Mouse (Mus musculus) forebrain, embryonic 12.5 days (tissue): ENCODE data around the gene Ppp1cc. TPM values are rescaled to one million over a fixed set of nuclear protein-coding genes. Genes with fewer than 3 reads are reported as not detected.
"Not testable (repeated sequence)": the region's sequence is repeated elsewhere in the genome, so short reads cannot be mapped to it uniquely, and the experiment has no call there.

Experiments used
- ATAC-seq: fragments of 200-750 bp; cut with Nextera tagmentation; 2 replicates; pipeline ENCODE4 v1.8.0; 2017; ENCODE audit warnings: moderate TSS enrichment; ENCODE audit not compliant: low FRiP score
- H3K27ac ChIP-seq: fragments of 300-500 bp; sonication (generic); 2 replicates; pipeline ENCODE4 v1.5.1; 2016; ENCODE audit warnings: mild to moderate bottlenecking
- H3K27me3 ChIP-seq: fragments of 300-500 bp; sonication (generic); 2 replicates; pipeline ENCODE4 v1.6.1; 2016; ENCODE audit warnings: mild to moderate bottlenecking
- H3K36me3 ChIP-seq: fragments of 300-500 bp; sonication (generic); replicated peaks from 2 replicates; pipeline ENCODE4 v1.6.1; 2016; ENCODE audit warnings: mild to moderate bottlenecking
- H3K4me1 ChIP-seq: fragments of 300-500 bp; sonication (generic); 2 replicates; pipeline ENCODE4 v1.6.1; 2016
- H3K4me2 ChIP-seq: fragments of 300-500 bp; sonication (generic); 2 replicates; pipeline ENCODE4 v1.6.1; 2016; ENCODE audit warnings: mild to moderate bottlenecking, moderate library complexity
- H3K4me3 ChIP-seq: fragments of 300-500 bp; sonication (generic); replicated peaks from 2 replicates; pipeline ENCODE4 v1.5.1; 2016; ENCODE audit warnings: mild to moderate bottlenecking
- H3K9ac ChIP-seq: fragments of 300-500 bp; sonication (generic); 2 replicates; pipeline ENCODE4 v1.6.1; 2016; ENCODE audit warnings: mild to moderate bottlenecking
- H3K9me3 ChIP-seq: fragments of 300-500 bp; sonication (generic); 2 replicates; pipeline ENCODE4 v1.6.1; 2016
- WGBS: fragments of 180-500 bp; shearing (Covaris S2); methylation state at CpG from one replicate; pipeline ENCODE4 v1.1.7; 2016; 5-methylcytosine and 5-hydroxymethylcytosine counted together
- polyA plus RNA-seq: library from polyadenylated mRNA; unstranded; fragments of >200 nt; fragmentation: Nextera tagmentation; extraction: Ambion mirVana; gene quantifications from 2 replicates; pipeline ENCODE4 v1.2.1, GENCODE M21; 2016

Ppp1cc gene
- polyA plus RNA-seq, 1 experiment from 2014 or later, result 337 TPM

DNA sequence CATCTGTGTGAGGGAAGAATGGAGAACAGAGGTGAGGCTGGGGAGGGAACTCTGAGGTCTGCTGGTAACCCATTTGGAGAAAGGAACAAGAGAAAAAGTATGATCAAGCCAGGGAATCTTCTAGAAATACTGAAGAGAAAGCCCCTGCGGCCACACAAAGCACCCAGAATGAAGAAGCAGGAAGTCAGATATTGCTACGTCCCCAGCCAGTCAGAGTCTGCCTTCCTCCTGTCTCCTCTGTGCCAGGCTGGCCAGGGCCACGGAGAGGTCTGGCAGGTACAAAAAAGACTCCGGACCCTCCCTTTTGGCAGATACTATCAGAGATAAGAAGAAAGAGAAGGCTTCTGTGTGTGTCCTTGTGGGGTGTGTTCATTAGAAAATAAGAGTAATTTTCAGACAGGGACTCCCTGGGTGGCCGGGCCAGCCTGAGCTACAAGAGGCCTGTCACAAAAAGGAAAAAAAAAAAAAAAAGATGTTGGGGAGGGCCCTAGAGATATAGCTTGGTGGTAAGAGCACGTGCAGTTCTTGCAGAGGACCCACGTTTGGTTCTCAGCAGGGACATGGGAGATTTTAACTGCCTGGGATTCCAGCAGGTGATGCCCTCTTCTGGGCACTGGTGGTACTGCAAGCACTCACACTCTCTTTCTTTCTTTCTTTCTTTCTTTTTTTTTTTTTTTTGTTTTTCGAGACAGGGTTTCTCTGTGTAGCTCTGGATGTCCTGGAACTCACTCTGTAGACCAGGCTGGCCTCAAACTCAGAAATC lies 15.7 kb upstream of the Ppp1cc start:
- no peak overlapping the region for H3K27ac ChIP-seq
- no peaks in the 10 kb centered on the region; the same call in 1 of the 2 replicates for H3K4me1 ChIP-seq
- no peaks in the 10 kb centered on the region for H3K36me3 ChIP-seq
- no peak overlapping the region for H3K4me3 ChIP-seq
- 0 out of 2 replicates have a peak, but pooled peaks cover 3% of the 10 kb centered on the region for H3K27me3 ChIP-seq
- no peak for ATAC-seq
- no peak overlapping the region for H3K4me2 ChIP-seq
- no peak overlapping the region for H3K9ac ChIP-seq
- no peaks in the 10 kb centered on the region for H3K9me3 ChIP-seq
- 53% methylated on average over 8 of the region's 8 CpGs for WGBS

DNA sequence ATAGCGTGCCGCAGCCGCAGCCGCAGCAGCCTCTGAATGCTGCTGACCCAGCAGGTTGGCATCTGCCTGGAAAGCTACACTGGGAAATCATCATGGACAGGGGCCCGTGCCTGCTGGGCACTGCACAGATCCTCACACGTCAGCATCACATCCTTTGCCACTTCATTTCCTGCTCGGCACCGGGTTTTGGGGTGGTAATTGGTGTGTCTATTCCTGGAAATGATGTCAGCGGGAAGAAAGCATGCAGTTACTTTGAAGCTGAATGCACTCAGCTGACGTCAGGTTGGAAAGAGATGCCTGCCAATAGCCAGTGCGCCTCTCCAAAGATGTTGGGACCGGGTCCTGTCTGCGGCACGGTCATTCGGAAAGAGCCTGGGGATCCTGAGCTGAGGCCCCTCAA lies 14.5 kb upstream of the Ppp1cc start:
- Histone ChIP-seq H3K27ac (no peak overlapping the region), H3K4me1 (no peaks in the 10 kb centered on the region; the same call in 1 of the 2 replicates), H3K9me3 (no peaks in the 10 kb centered on the region), H3K27me3 (0 out of 2 replicates have a peak, but pooled peaks cover 3% of the 10 kb centered on the region), H3K9ac (no peak overlapping the region), H3K36me3 (no peaks in the 10 kb centered on the region), H3K4me2 (no peak overlapping the region), H3K4me3 (no peak overlapping the region)
- 91% methylated on average over 15 of the region's 15 CpGs for WGBS
- no peak for ATAC-seq

- no peak overlapping the region for H3K27ac ChIP-seq
- no peak overlapping the region for H3K4me3 ChIP-seq
- no peak overlapping the region for H3K9ac ChIP-seq
- no peak for ATAC-seq
- no peak overlapping the region for H3K4me2 ChIP-seq
- 86% methylated on average over 4 of the region's 4 CpGs for whole genome bisulfite sequencing
- H3K4me1 ChIP-seq, result no peaks in the 10 kb centered on the region
- no peaks in the 10 kb centered on the region for H3K36me3 ChIP-seq
- no peaks in the 10 kb centered on the region for H3K9me3 ChIP-seq
- H3K27me3 ChIP-seq, result 0 out of 2 replicates have a peak, but pooled peaks cover 3% of the 10 kb centered on the region
These were observed 13.3 kb upstream of the Ppp1cc start for GRCm38 (mm10) chr5:122144825-122145224.

DNA sequence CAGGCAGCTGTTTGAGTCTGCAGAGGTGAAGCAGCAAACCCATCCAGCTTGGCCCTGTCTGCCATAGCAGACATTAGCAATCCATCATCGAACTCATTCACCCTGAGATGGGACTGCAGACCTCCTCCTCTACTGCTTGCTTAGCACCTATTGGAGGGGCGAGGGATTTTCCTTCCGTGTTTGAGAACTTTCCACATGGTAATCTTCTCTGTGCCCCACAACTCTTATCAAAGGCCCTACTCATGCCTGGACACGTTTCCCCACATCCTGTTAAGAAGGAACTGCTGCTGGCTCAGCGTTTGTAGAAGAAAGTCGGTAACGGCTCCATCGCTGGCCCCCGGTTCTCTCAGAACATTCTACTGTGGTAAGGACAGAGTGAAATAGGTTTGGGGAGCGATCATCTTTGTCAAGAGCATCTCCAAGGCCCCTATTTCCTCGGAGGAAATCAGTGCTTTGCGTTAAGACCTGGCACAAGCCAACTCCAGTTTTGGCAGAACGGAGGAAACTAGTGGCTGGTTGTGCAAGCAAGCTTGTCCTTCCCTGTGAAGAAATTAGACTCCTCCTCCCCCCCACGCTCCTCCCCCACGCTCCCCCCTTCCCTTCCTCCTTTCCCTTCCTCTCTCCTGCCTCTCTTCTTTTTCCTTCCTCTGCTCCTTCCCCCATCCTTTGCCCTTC lies 12.6 kb upstream of the Ppp1cc start:
- WGBS, result 73% methylated on average over 15 of the region's 15 CpGs
- Histone ChIP-seq H3K27me3 (0 out of 2 replicates have a peak, but pooled peaks cover 3% of the 10 kb centered on the region), H3K9me3 (no peaks in the 10 kb centered on the region), H3K4me1 (no peaks in the 10 kb centered on the region), H3K4me3 (no peak overlapping the region), H3K36me3 (no peaks in the 10 kb centered on the region), H3K4me2 (no peak overlapping the region), H3K9ac (no peak overlapping the region), H3K27ac (no peak overlapping the region)
- ATAC-seq, result no peak

DNA sequence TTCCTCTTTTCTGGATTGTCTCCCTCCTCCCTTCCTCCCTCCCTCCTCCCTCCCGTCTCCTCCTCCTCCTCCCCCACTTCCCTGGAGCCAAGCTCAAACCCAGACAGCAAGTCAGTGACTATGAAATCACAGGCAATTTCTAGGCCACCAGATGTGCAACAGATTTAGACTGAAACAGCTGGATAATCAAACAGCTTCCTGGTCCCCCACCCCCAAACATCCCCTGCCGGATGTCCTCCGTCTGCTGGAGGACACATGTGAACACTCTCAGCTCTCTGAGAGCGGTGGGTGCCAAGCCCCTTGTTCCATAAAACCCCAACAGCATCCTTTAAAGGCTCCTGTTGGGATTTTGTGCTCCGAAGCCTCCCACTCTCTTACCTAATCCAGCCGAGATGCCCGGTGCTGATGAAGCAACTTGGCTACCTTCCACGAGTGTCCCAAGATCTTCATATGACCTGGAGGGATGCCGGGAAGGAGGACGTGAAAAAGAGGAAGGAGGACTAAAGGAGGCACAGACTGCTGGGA lies 12.0 kb upstream of the Ppp1cc start:
- 0 out of 2 replicates have a peak overlapping the region, but pooled peaks have one; percentile 21 for H3K27ac ChIP-seq
- no peak overlapping the region for H3K4me3 ChIP-seq
- no peaks in the 10 kb centered on the region for H3K4me1 ChIP-seq
- 0 out of 2 replicates have a peak, but pooled peaks cover under 1% of the 10 kb centered on the region for H3K27me3 ChIP-seq
- H3K9me3 ChIP-seq, result no peaks in the 10 kb centered on the region
- no peak for ATAC-seq
- H3K4me2 ChIP-seq, result no peak overlapping the region
- WGBS, result 65% methylated on average over 10 of the region's 10 CpGs
- H3K36me3 ChIP-seq, result no peaks in the 10 kb centered on the region
- H3K9ac ChIP-seq, result no peak overlapping the region

DNA sequence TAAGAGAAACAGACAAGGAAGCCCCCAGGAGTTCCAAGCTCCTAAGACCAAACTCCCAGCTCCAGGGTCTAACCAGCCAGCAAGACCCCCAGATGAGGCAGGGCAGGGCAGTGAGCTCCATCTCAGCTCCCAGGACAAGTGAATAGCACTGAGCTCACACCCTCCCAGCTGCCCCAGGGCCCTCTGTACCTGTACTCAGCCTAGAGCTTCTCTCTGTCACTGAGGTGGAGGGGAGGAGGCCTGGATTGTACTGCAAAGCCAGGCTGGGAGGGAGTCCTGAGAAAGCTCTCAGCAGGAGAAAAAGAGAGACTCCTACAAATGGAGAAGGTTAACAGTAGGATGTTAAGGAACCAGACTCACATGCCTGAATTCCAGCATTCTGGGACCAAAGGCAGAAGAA lies 11.5 kb upstream of the Ppp1cc start:
- H3K4me2 ChIP-seq, result no peak overlapping the region

GRCm38 (mm10) chr5:122148107-122148506 lies 10.0 kb upstream of the Ppp1cc start:
- H3K27ac ChIP-seq, result no peak overlapping the region
- no peak for ATAC-seq
- H3K9me3 ChIP-seq, result no peaks in the 10 kb centered on the region
- H3K27me3 ChIP-seq, result no peaks in the 10 kb centered on the region
- WGBS, result 52% methylated on average over 1 of the region's 1 CpGs
- no peak overlapping the region for H3K9ac ChIP-seq
- no peak overlapping the region for H3K4me3 ChIP-seq
- H3K4me1 ChIP-seq, result no peaks in the 10 kb centered on the region
- no peak overlapping the region for H3K4me2 ChIP-seq
- no peaks in the 10 kb centered on the region for H3K36me3 ChIP-seq

More for the DNA sequence above, 11.5 kb upstream of the Ppp1cc start:
- H3K4me3 ChIP-seq, result no peak overlapping the region
- H3K36me3 ChIP-seq, result no peaks in the 10 kb centered on the region
- no peaks in the 10 kb centered on the region for H3K27me3 ChIP-seq
- no peaks in the 10 kb centered on the region for H3K4me1 ChIP-seq
- no peak for ATAC-seq
- H3K9me3 ChIP-seq, result no peaks in the 10 kb centered on the region
- H3K27ac ChIP-seq, result 0 out of 2 replicates have a peak overlapping the region, but pooled peaks have one; percentile 42
- no peak overlapping the region for H3K9ac ChIP-seq

DNA sequence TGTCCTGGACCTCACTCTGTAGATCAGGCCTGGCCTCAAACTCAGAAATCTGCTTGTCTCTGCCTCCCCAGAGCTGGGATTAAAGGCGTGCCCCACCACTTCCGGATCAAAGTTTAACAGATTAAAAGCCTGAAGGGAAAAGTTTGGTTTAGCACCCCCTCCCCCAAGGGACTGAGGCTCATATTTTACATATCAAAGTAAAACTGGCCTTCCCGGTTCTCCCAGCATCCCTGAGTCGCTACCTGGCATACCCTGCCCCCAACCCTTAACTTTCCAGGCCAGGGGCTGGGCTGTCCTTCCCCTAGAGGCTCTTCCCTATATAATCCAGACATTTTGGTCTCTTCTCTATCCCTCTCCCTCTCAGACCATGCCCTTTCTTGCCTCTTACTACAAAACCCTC lies 8.8 kb upstream of the Ppp1cc start:
- Histone ChIP-seq H3K27me3 (no peaks in the 10 kb centered on the region), H3K4me3 (no peak overlapping the region), H3K9ac (no peak overlapping the region), H3K27ac (no peak overlapping the region), H3K36me3 (no peaks in the 10 kb centered on the region), H3K4me1 (no peaks in the 10 kb centered on the region), H3K4me2 (no peak overlapping the region), H3K9me3 (no peaks in the 10 kb centered on the region)
- WGBS, result 63% methylated on average over 4 of the region's 4 CpGs
- no peak for ATAC-seq

- not testable (repeated sequence) for ATAC-seq, H3K9ac ChIP-seq
- WGBS, result 93% methylated on average over 5 of the region's 5 CpGs
These were observed 5.6 kb upstream of the Ppp1cc start for GRCm38 (mm10) chr5:122152508-122152907.

GRCm38 (mm10) chr5:122154006-122154405 lies 4.1 kb upstream of the Ppp1cc start:
- Histone ChIP-seq H3K4me3 (no peak overlapping the region), H3K36me3 (no peaks in the 10 kb centered on the region), H3K27ac (no peak overlapping the region), H3K9ac (no peak overlapping the region), H3K4me1 (peaks cover 10% of the 10 kb centered on the region), H3K27me3 (no peaks in the 10 kb centered on the region), H3K9me3 (no peaks in the 10 kb centered on the region), H3K4me2 (no peak overlapping the region)
- no peak for ATAC-seq
- WGBS, result 32% methylated on average over 9 of the region's 14 CpGs

More at GRCm38 (mm10) chr5:122152508-122152907, 5.6 kb upstream of the Ppp1cc start:
- not testable (repeated sequence) for H3K36me3 ChIP-seq, H3K27ac ChIP-seq, H3K4me3 ChIP-seq, H3K27me3 ChIP-seq, H3K4me2 ChIP-seq, H3K9me3 ChIP-seq
- peaks cover 10% of the 10 kb centered on the region for H3K4me1 ChIP-seq

- no peaks in the 10 kb centered on the region for H3K36me3 ChIP-seq
- 72% methylated on average over 3 of the region's 3 CpGs for WGBS
These were observed 3.3 kb upstream of the Ppp1cc start for GRCm38 (mm10) chr5:122154782-122155181.

DNA sequence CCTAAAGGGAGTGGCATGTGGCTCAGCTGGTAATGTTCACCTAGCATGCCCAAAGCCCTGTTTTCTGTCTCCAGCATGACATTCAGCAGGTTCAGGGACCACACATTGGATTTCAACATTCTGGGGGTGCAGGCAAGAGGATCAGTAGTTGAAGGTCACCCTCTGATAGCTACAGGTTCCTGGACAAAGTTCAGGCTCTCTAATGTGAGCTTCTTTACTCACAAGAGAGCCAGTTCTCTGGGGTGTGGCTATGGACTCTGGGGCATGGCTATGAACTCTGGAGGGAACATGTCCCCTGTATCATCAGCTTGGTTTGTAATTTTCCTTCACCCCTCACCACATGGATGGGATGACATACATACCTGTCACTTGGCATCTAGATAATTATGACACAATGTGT lies 2.5 kb upstream of the Ppp1cc start:
- H3K27me3 ChIP-seq, result no peaks in the 10 kb centered on the region
- peaks cover 26% of the 10 kb centered on the region for H3K4me1 ChIP-seq
- H3K4me3 ChIP-seq, result no peak overlapping the region
- no peak overlapping the region for H3K27ac ChIP-seq
- ATAC-seq, result no peak
- H3K9ac ChIP-seq, result no peak overlapping the region
- H3K9me3 ChIP-seq, result no peaks in the 10 kb centered on the region
- no peak overlapping the region for H3K4me2 ChIP-seq
- no peaks in the 10 kb centered on the region for H3K36me3 ChIP-seq

More at GRCm38 (mm10) chr5:122154782-122155181, 3.3 kb upstream of the Ppp1cc start:
- Histone ChIP-seq H3K27ac (no peak overlapping the region), H3K4me3 (no peak overlapping the region), H3K4me1 (peaks cover 18% of the 10 kb centered on the region), H3K9me3 (no peaks in the 10 kb centered on the region), H3K9ac (no peak overlapping the region), H3K4me2 (no peak overlapping the region), H3K27me3 (no peaks in the 10 kb centered on the region)
- ATAC-seq, result no peak
